Mouse (Mus musculus) cerebellum, adult 2 months (tissue): ENCODE results near the gene Mthfd2l.

ENCODE experiments used
- CTCF ChIP-seq: fragments of 200-500 bp; IDR thresholded peaks from 2 replicates; pipeline ENCODE4 v1.5.1; 2011; ENCODE audit warnings: low read depth, mild to moderate bottlenecking, control low read depth, low read length, moderate library complexity, borderline replicate concordance; ENCODE audit not compliant: insufficient read depth
- POLR2A ChIP-seq: fragments of 200-500 bp; IDR thresholded peaks from 2 replicates; pipeline ENCODE4 v1.6.1; 2011; ENCODE audit warnings: low read length, control low read depth, borderline replicate concordance; ENCODE audit not compliant: insufficient read depth

DNA sequence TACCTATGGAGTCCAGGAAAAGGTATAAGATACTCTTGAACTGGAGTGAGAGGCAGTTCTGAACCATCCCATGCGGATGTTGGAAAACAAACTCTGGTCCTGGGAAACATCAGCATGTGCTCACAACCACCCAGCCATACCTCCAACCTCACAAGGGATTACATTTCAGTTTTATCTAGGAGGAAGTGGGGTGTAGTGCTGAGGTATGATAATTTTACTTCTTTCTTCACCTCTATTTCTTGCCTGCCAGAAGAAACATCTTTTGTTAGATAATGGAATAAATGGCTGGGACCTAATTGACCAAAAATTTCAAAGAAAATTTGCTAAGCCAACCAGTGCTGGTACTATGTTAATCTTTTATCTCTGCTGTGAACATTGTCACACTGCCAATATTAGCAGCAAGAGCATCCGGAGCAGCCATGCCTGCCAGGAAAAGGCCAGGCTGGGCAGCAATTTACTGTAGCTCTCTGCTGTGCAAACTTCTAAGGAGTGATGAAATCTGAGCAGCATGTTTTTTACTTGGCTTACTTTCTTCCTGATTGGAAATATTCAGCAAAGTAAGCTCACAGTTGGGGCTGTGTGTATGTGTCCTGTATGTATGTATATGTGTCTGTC, 46.2 kb upstream of the Mthfd2l start:
- TF ChIP-seq POLR2A: no peak
- TF ChIP-seq CTCF: no peak
